In the genomic region with DNA sequence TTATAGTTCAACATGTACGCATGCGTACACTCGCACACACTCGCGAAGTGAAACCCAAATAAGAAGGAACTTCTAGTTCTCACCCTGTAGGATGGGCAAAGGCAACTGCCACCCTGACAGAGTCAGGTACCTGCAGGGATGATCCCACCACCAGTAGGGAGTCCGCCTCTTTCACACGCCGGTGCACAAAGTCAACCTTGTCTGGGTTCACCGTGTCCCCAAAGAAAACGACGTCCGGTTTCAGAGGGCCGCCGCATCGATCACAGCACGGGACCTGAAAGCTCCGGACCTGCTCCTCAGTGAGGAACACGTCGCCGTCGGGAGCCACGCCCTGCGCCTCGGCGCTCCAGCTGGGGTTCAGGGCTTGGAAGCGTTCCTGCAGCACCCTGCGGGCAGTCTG, we compare ENCODE assay signal across 8 mouse cellular contexts. TPM values are rescaled to one million over a fixed set of nuclear protein-coding genes. Genes with fewer than 3 reads are reported as not detected.
DNase-seq lines count a peak whose midpoint lies in the region; ATAC-seq and TF ChIP-seq lines count a peak whose summit lies in the region.
"Had no signal": no experiment of that assay in that cellular context is flagged by ENCODE, and none has a peak within 500 bp of the region (broad histone marks: within the 10 kb centered on the region; RNA-seq: fewer than 3 reads in every experiment).

No protein-coding gene starts in this region.

- intact Hi-C loops in left cerebral cortex, postnatal 25 days (cut with DNase I), result no loop called here

- H3K36me3 ChIP-seq in liver, embryonic 11.5 days (ENCODE audit: control insufficient read depth, insufficient read depth, low read length), result no peaks in the 10 kb centered on the region
- H3K36me3 ChIP-seq in forebrain, embryonic 13.5 days (ENCODE audit: poor library complexity, severe bottlenecking), result no peaks in the 10 kb centered on the region; the same call in 1 of the 2 replicates
- peaks cover 18% of the 10 kb centered on the region for H3K36me3 ChIP-seq in limb, embryonic 14.5 days (ENCODE audit: control insufficient read depth, insufficient read depth, low read length)
- H3K36me3 ChIP-seq in small intestine, adult 2 months (ENCODE audit: control insufficient read depth, insufficient read depth, low read length), result peaks cover 9% of the 10 kb centered on the region

- 0 out of 2 replicates have a peak, but pooled peaks cover 3% of the 10 kb centered on the region for H3K27me3 ChIP-seq in liver, embryonic 11.5 days (replicated peaks; ENCODE audit: control insufficient read depth, insufficient read depth, low read length)
- H3K27me3 ChIP-seq in forebrain, embryonic 13.5 days, result peaks cover 33% of the 10 kb centered on the region
- peaks cover 12% of the 10 kb centered on the region; the same call in 1 of the 2 replicates for H3K27me3 ChIP-seq in limb, embryonic 14.5 days (ENCODE audit: control insufficient read depth, insufficient read depth, low read length)
- no peaks in the 10 kb centered on the region for H3K27me3 ChIP-seq in small intestine, adult 2 months (ENCODE audit: control insufficient read depth, insufficient read depth, low read length)

- H3K4me1 ChIP-seq in liver, embryonic 11.5 days (replicated peaks; ENCODE audit: control insufficient read depth, insufficient read depth, low read length), result peaks cover 11% of the 10 kb centered on the region
- H3K4me1 ChIP-seq in forebrain, embryonic 13.5 days, result peaks cover 34% of the 10 kb centered on the region
- H3K4me1 ChIP-seq in limb, embryonic 14.5 days (ENCODE audit: control insufficient read depth, insufficient read depth, low read length), result peaks cover 25% of the 10 kb centered on the region
- no peaks in the 10 kb centered on the region; the same call in none of the 2 replicates for H3K4me1 ChIP-seq in small intestine, adult 2 months (ENCODE audit: control insufficient read depth, insufficient read depth, insufficient read length, low read length)

- peak overlapping the region; percentile 27 for H3K4me3 ChIP-seq in liver, embryonic 11.5 days (ENCODE audit: low read depth, low read length)
- peak overlapping the region; percentile 22 for H3K4me3 ChIP-seq in forebrain, embryonic 13.5 days
- peak overlapping the region; percentile 13; the same call in 1 of the 2 replicates for H3K4me3 ChIP-seq in limb, embryonic 14.5 days (replicated peaks; ENCODE audit: low read length)
- H3K4me3 ChIP-seq in small intestine, adult 2 months (ENCODE audit: low read depth, low read length), result peak overlapping the region; percentile 23; the same call in 1 of the 2 replicates

- no peaks in the 10 kb centered on the region for H3K9me3 ChIP-seq in liver, embryonic 11.5 days (ENCODE audit: control insufficient read depth, low read length)
- H3K9me3 ChIP-seq in forebrain, embryonic 13.5 days (replicated peaks), result no peaks in the 10 kb centered on the region
- H3K9me3 ChIP-seq in limb, embryonic 14.5 days (ENCODE audit: control insufficient read depth, low read length), result no peaks in the 10 kb centered on the region

- TF ChIP-seq POLR2A in limb, embryonic 14.5 days (IDR thresholded peaks at IDR 0.05; ENCODE audit: borderline replicate concordance, extremely low read depth, insufficient read depth, insufficient read length), result no peak
- no peak for TF ChIP-seq POLR2A in small intestine, adult 2 months (IDR thresholded peaks at IDR 0.05; ENCODE audit: low read depth, low read length)

- no peak for TF ChIP-seq CTCF in small intestine, adult 2 months (IDR thresholded peaks at IDR 0.05; ENCODE audit: extremely low read depth, insufficient read length, insufficient replicate concordance, low read depth, low read length)

- no peak overlapping the region for H3K27ac ChIP-seq in liver, embryonic 11.5 days (ENCODE audit: low read depth, low read length)
- H3K27ac ChIP-seq in forebrain, embryonic 13.5 days, result no peak overlapping the region
- H3K27ac ChIP-seq in limb, embryonic 14.5 days (replicated peaks; ENCODE audit: low read depth, low read length), result no peak overlapping the region
- H3K27ac ChIP-seq in small intestine, adult 2 months (ENCODE audit: insufficient read depth, low read depth, low read length), result no peak overlapping the region

- no peak for ATAC-seq in liver, embryonic 11.5 days (replicated peaks; ENCODE audit: low FRiP score)
- ATAC-seq in forebrain, embryonic 13.5 days, result no peak
- no peak for ATAC-seq in limb, embryonic 14.5 days (ENCODE audit: low FRiP score, low read depth)

- 23% methylated on average over 27 of the region's 27 CpGs for WGBS in liver, embryonic 11.5 days
- WGBS in forebrain, embryonic 13.5 days, result 15% methylated on average over 27 of the region's 27 CpGs
- 32% methylated on average over 22 of the region's 27 CpGs for WGBS in limb, embryonic 14.5 days
- WGBS in small intestine, adult 2 months, result 53% methylated on average over 27 of the region's 27 CpGs

- peak overlapping the region; percentile 56 for H3K4me2 ChIP-seq in liver, embryonic 11.5 days
- peak overlapping the region; percentile 42 for H3K4me2 ChIP-seq in forebrain, embryonic 13.5 days
- peak overlapping the region; percentile 37 for H3K4me2 ChIP-seq in limb, embryonic 14.5 days (replicated peaks; ENCODE audit: low read depth, low read length, severe bottlenecking)

- DNase-seq in liver, embryonic 11.5 days (ENCODE audit: low spot score), result no peak
- no peak for DNase-seq in liver
- no peak for DNase-seq in limb, embryonic 14.5 days (ENCODE audit: low spot score)
- no peak for DNase-seq in left cerebral cortex, postnatal 25 days (ENCODE audit: low spot score in 2 of 2)
- no peak for DNase-seq in thymus, postnatal 25 days

- H3K9ac ChIP-seq in liver, embryonic 11.5 days (ENCODE audit: low read depth, low read length), result 0 out of 2 replicates have a peak overlapping the region, but pooled peaks have one; percentile 30
- 0 out of 2 replicates have a peak overlapping the region, but pooled peaks have one; percentile 18 for H3K9ac ChIP-seq in forebrain, embryonic 13.5 days
- H3K9ac ChIP-seq in limb, embryonic 14.5 days (ENCODE audit: low read depth, low read length, severe bottlenecking), result peak overlapping the region; percentile 28; the same call in 1 of the 2 replicates

RNA-seq across cellular contexts. Expression of a gene that starts 4.4 kb away (rescaled TPM):
- 14.8 and 15.2 TPM in 2 replicates for polyA plus RNA-seq in liver, embryonic 11.5 days (2014; fragmentation: Nextera tagmentation; extraction: Ambion mirVana)
- polyA plus RNA-seq in forebrain, embryonic 13.5 days (2015; fragmentation: Nextera tagmentation; extraction: Ambion mirVana), result 24.7 TPM in 2 replicates
- polyA plus RNA-seq in limb, embryonic 14.5 days (2012; rRNA removed), result 69.2 and 82.4 TPM in 2 replicates
- polyA plus RNA-seq in limb, embryonic 14.5 days (2014; fragmentation: Nextera tagmentation; extraction: Ambion mirVana), result 20.4 and 24.1 TPM in 2 replicates
- polyA plus RNA-seq in small intestine, adult 2 months (2012; rRNA removed), result 9.9 and 13.6 TPM in 2 replicates
- 10 to 100 TPM; 31.1 to 34.0 TPM for total RNA-seq in left cerebral cortex, postnatal 25 days (2021)

RNA-seq across cellular contexts. Expression of a gene that starts 14.0 kb away (rescaled TPM):
- polyA plus RNA-seq in liver, embryonic 11.5 days (2014; fragmentation: Nextera tagmentation; extraction: Ambion mirVana), result 0.89 and 1.2 TPM in 2 replicates
- not detected in 2 replicates for polyA plus RNA-seq in forebrain, embryonic 13.5 days (2015; fragmentation: Nextera tagmentation; extraction: Ambion mirVana)
- not detected in 2 replicates for polyA plus RNA-seq in limb, embryonic 14.5 days (2012; rRNA removed)
- polyA plus RNA-seq in limb, embryonic 14.5 days (2014; fragmentation: Nextera tagmentation; extraction: Ambion mirVana), result not detected in 2 replicates
- 5.2 and 2,024 TPM in 2 replicates for polyA plus RNA-seq in small intestine, adult 2 months (2012; rRNA removed)
- total RNA-seq in left cerebral cortex, postnatal 25 days (2021), result not detected
- total RNA-seq: left cerebral cortex, postnatal 10 days had no signal

RNA-seq across cellular contexts. Expression of a gene that starts 26.4 kb away (rescaled TPM):
- 12.4 and 14.0 TPM in 2 replicates for polyA plus RNA-seq in liver, embryonic 11.5 days (2014; fragmentation: Nextera tagmentation; extraction: Ambion mirVana)
- 16.8 and 17.7 TPM in 2 replicates for polyA plus RNA-seq in forebrain, embryonic 13.5 days (2015; fragmentation: Nextera tagmentation; extraction: Ambion mirVana)
- 119 and 145 TPM in 2 replicates for polyA plus RNA-seq in limb, embryonic 14.5 days (2012; rRNA removed)
- polyA plus RNA-seq in limb, embryonic 14.5 days (2014; fragmentation: Nextera tagmentation; extraction: Ambion mirVana), result 25.0 and 26.3 TPM in 2 replicates
- 65.1 and 136 TPM in 2 replicates for polyA plus RNA-seq in small intestine, adult 2 months (2012; rRNA removed)
- 10 to 100 TPM; 19.9 to 21.0 TPM for total RNA-seq in left cerebral cortex, postnatal 25 days (2021)

RNA-seq across cellular contexts. Expression of a gene that starts 50.7 kb away (rescaled TPM):
- 7.5 and 9.7 TPM in 2 replicates for polyA plus RNA-seq in liver, embryonic 11.5 days (2014; fragmentation: Nextera tagmentation; extraction: Ambion mirVana)
- polyA plus RNA-seq in forebrain, embryonic 13.5 days (2015; fragmentation: Nextera tagmentation; extraction: Ambion mirVana), result 99.0 and 107 TPM in 2 replicates
- 40.6 and 51.6 TPM in 2 replicates for polyA plus RNA-seq in limb, embryonic 14.5 days (2012; rRNA removed)
- polyA plus RNA-seq in limb, embryonic 14.5 days (2014; fragmentation: Nextera tagmentation; extraction: Ambion mirVana), result 15.5 and 18.0 TPM in 2 replicates
- 4.6 and 9.0 TPM in 2 replicates for polyA plus RNA-seq in small intestine, adult 2 months (2012; rRNA removed)
- 10 to 100 TPM; 45.2 to 49.2 TPM for total RNA-seq in left cerebral cortex, postnatal 25 days (2021)
